Mouse (Mus musculus) lung, embryonic 14.5 days (tissue): ENCODE measurements at regions not wholly inside any gene's neighbourhood (a gene's known extent, or its start where the extent isn't known, plus 50 kb on each side); places are given as distances from the start of the nearest gene placed in this dataset.

Source experiments
- ATAC-seq: fragments of 200-750 bp; cut with Nextera tagmentation; 2 replicates; pipeline ENCODE4 v1.8.0; 2017; ENCODE audit warnings: mild to moderate bottlenecking, moderate TSS enrichment, moderate library complexity; ENCODE audit not compliant: insufficient read depth
- DNase-seq: peaks from one replicate; pipeline ENCODE4 v3.0.0-alpha.2; 2015
- H3K27ac ChIP-seq: fragments of 300-500 bp; sonication (generic); 2 replicates; pipeline ENCODE4 v1.5.1; 2014; ENCODE audit warnings: low read depth, mild to moderate bottlenecking, moderate library complexity
- H3K27me3 ChIP-seq: fragments of 300-500 bp; sonication (generic); 2 replicates; pipeline ENCODE4 v1.6.1; 2014; ENCODE audit warnings: low read length, control low read depth; ENCODE audit not compliant: insufficient read depth
- H3K36me3 ChIP-seq: fragments of 300-500 bp; sonication (generic); 2 replicates; pipeline ENCODE4 v1.6.1; 2014; ENCODE audit warnings: control low read depth; ENCODE audit not compliant: insufficient read depth
- H3K4me1 ChIP-seq: fragments of 300-500 bp; sonication (generic); 2 replicates; pipeline ENCODE4 v1.6.1; 2014; ENCODE audit warnings: antibody characterized with exemption, control low read depth; ENCODE audit not compliant: insufficient read depth
- H3K4me2 ChIP-seq: fragments of 300-500 bp; sonication (generic); 2 replicates; pipeline ENCODE4 v1.6.1; 2014; ENCODE audit warnings: mild to moderate bottlenecking
- H3K4me3 ChIP-seq: fragments of 300-500 bp; sonication (generic); 2 replicates; pipeline ENCODE4 v1.5.1; 2014; ENCODE audit warnings: low read depth, low read length
- H3K9ac ChIP-seq: fragments of 300-500 bp; sonication (generic); 2 replicates; pipeline ENCODE4 v1.6.1; 2014
- H3K9me3 ChIP-seq: fragments of 300-500 bp; sonication (generic); 2 replicates; pipeline ENCODE4 v1.6.1; 2016; ENCODE audit warnings: low read depth, low read length, control low read depth
- CTCF ChIP-seq: IDR thresholded peaks from 2 replicates; pipeline ENCODE4 v1.5.1; 2016; ENCODE audit warnings: antibody characterized with exemption, low read depth
- WGBS: fragments of 180-500 bp; shearing (Covaris S2); extraction: QIAGEN DNeasy Blood & Tissue Kit; methylation state at CpG from one replicate; pipeline ENCODE4 v1.1.7; 2014; 5-methylcytosine and 5-hydroxymethylcytosine counted together

DNA sequence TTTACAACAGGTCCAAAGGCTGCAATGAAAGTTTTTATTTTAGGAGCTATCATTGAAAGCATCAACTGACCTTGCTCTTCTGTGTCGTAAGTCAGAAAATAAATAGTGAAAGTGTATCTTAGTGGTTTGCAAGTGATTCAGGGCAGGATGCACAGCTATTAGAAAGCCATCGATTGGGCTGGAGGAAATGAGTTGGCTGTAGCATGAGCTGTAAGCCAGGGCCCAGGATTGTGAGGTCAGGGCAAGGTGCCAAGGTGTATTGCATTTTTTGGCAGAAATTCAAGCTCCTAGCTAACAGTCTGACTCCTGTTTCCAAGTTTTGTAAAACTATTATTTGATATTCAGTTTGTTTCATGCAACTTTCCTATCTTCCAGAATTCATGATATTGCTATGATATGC, 381.8 kb downstream of the Gm16223 start:
- ATAC-seq = no peak
- no peak overlapping the region for H3K4me2 ChIP-seq
- WGBS = 60% methylated on average over 2 of the region's 2 CpGs
- H3K27me3 ChIP-seq = no peaks in the 10 kb centered on the region
- peak; percentile 24 for DNase-seq
- no peaks in the 10 kb centered on the region for H3K4me1 ChIP-seq
- H3K4me3 ChIP-seq = no peak overlapping the region
- no peaks in the 10 kb centered on the region for H3K9me3 ChIP-seq
- no peak overlapping the region for H3K27ac ChIP-seq
- no peaks in the 10 kb centered on the region for H3K36me3 ChIP-seq
- no peak overlapping the region for H3K9ac ChIP-seq
- TF ChIP-seq CTCF = no peak

DNA sequence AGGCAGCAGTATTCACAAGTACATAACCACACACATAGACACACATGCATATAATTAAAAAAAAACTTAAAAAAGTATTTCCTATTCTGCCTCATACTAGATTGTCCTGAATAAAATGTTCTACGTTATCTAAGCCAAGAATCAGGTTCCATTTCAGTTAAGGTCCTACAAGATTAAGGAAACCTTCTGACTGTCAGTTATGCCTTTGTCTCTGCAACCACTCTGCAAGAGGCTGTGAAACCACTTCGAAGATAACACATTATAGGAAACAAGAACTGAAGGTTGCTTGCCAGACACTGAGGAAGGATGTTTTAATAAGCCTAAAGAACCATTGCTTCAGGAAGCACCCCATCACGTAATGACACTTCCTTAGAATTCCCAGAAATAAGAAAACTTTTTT, 385.9 kb downstream of the Gm16223 start:
- H3K36me3 ChIP-seq = no peaks in the 10 kb centered on the region
- H3K4me3 ChIP-seq = no peak overlapping the region
- 36% methylated on average over 3 of the region's 3 CpGs for WGBS
- ATAC-seq = no peak
- no peak overlapping the region for H3K4me2 ChIP-seq
- H3K27ac ChIP-seq = no peak overlapping the region
- no peaks in the 10 kb centered on the region for H3K4me1 ChIP-seq
- no peak for TF ChIP-seq CTCF
- H3K9ac ChIP-seq = no peak overlapping the region
- H3K9me3 ChIP-seq = no peaks in the 10 kb centered on the region
- DNase-seq = no peak
- no peaks in the 10 kb centered on the region for H3K27me3 ChIP-seq

DNA sequence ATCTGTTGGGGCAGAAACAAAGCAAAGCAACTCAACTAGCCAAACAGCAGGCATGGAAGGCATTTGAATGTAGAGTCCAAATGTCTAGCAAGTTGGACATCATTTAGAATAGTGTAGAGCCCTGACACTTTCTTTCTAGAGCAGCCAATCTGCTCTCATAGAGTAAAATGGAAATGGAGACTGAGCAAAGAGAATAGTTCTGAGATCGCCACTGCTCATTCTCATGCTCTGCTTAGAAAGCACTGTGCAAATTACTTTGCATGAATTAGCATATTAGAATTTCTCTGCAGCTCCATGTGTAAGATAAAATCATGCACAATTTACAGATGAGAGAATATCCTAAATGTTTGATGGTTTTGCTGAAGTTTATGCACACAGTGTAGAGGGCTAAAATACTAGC, 393.4 kb downstream of the Gm16223 start:
- Histone ChIP-seq H3K27ac (no peak overlapping the region), H3K9me3 (no peaks in the 10 kb centered on the region), H3K27me3 (no peaks in the 10 kb centered on the region), H3K4me1 (no peaks in the 10 kb centered on the region), H3K4me2 (no peak overlapping the region), H3K4me3 (no peak overlapping the region), H3K36me3 (no peaks in the 10 kb centered on the region), H3K9ac (no peak overlapping the region)
- TF ChIP-seq CTCF = no peak
- DNase-seq (no peak), ATAC-seq (no peak)
- WGBS = 93% methylated on average over 1 of the region's 1 CpGs

DNA sequence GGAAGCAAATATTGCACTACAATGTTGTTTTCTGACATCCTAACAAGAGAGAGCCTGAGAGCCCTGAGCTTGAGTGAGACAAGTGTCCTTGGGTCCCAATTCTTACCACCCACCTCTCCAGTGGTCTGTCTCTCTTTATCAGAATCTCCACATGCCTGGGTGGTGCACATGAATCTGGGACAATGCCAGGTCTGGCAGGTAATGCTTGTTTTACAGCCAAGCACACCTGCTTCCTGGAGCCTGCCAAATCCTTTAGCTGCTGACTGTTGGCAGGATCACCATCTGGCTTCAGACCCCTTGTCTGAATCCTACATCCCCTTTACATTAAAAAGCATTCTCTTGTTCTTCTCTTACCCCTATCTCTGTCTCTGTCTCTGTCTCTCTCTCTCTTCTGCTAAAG, 397.1 kb downstream of the Gm16223 start:
- Histone ChIP-seq H3K27me3 (no peaks in the 10 kb centered on the region), H3K9me3 (no peaks in the 10 kb centered on the region), H3K4me1 (no peaks in the 10 kb centered on the region), H3K4me3 (no peak overlapping the region), H3K4me2 (no peak overlapping the region), H3K9ac (no peak overlapping the region), H3K36me3 (no peaks in the 10 kb centered on the region), H3K27ac (no peak overlapping the region)
- DNase-seq (no peak), ATAC-seq (no peak)
- TF ChIP-seq CTCF = no peak

DNA sequence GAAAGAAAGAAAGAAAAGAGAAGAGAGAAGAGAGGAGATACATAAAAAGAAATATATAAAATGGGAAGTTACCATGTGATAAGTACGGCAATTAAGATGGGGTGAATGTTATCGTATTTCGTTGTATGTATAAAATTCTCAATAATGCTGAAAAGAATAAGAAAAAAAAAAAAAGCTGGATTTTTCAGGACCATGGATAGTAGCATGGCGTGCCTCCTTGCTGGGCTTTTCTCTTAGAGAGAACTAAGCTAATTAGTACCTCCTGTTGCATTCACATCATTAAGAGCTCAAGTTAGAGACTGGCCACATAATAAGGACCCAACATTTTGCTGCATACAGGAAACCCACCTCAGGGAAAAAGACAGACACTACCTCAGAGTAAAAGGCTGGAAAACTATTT, 405.7 kb downstream of the Gm16223 start:
- Histone ChIP-seq H3K36me3 (no peaks in the 10 kb centered on the region), H3K4me3 (no peak overlapping the region), H3K9ac (no peak overlapping the region), H3K27ac (no peak overlapping the region), H3K4me1 (no peaks in the 10 kb centered on the region), H3K9me3 (no peaks in the 10 kb centered on the region), H3K27me3 (no peaks in the 10 kb centered on the region), H3K4me2 (no peak overlapping the region)
- TF ChIP-seq CTCF = no peak
- DNase-seq (peak; percentile 54), ATAC-seq (no peak)
- WGBS = 71% methylated on average over 4 of the region's 4 CpGs

DNA sequence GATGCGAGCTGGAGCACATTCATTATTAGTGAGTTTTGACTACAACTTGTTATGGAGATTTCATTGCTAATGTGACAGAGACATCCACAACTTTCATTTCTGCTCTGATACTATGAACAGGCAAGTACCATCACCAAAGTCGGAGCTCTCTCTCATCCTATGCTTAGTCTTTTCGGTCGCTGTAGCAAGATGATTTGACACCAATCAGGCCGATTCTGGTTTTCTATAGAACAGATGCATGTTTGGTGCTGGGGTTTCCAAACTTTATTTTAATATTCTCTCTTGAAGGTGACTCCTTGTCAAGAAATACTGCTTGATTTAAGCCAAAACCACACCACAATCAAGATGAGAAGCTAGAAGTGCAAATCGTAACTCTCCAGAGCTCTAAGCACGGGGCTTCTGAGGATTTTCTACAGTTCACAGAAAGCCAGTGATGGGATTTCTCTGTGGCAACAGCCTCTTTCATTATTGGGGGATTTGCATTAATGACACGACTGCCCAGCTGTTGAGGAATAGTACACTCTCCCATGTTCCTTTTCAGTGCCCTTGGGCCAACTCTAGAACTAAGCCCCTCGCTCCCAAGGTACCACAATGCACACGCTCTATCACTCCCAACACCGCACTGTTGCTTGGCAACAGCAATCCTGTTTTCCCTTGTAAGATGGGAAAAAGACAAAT, 434.5 kb downstream of the Gm16223 start:
- no peak for TF ChIP-seq CTCF
- ATAC-seq = no peak

DNA sequence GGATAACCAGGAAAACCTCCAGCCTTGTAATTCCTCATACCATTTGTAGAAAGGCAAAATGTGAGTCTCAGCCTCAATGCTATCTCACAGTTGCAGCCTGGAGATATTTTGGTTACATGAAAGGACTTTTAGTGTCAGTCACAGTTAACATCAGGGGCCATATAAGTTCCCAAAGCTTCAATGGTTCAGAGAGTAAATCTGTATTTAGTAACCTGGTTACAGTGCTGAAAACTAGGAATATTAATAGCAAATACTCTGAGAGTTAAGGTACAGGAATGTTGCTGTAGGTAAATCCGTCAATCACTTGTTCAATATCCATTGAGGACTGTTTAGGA, 435.0 kb downstream of the Gm16223 start:
- Histone ChIP-seq H3K9ac (no peak overlapping the region), H3K9me3 (no peaks in the 10 kb centered on the region), H3K4me3 (no peak overlapping the region), H3K4me2 (no peak overlapping the region), H3K27me3 (no peaks in the 10 kb centered on the region), H3K4me1 (no peaks in the 10 kb centered on the region), H3K27ac (no peak overlapping the region), H3K36me3 (no peaks in the 10 kb centered on the region)
- no peak for TF ChIP-seq CTCF
- DNase-seq (no peak), ATAC-seq (no peak)
- WGBS = 88% methylated on average over 1 of the region's 1 CpGs

More for the DNA sequence above, 434.5 kb downstream of the Gm16223 start:
- H3K4me1 ChIP-seq = no peaks in the 10 kb centered on the region
- H3K27me3 ChIP-seq = no peaks in the 10 kb centered on the region
- no peaks in the 10 kb centered on the region for H3K9me3 ChIP-seq
- WGBS = 79% methylated on average over 11 of the region's 11 CpGs
- no peak overlapping the region for H3K4me2 ChIP-seq
- H3K36me3 ChIP-seq = no peaks in the 10 kb centered on the region
- no peak overlapping the region for H3K9ac ChIP-seq
- no peak overlapping the region for H3K4me3 ChIP-seq
- H3K27ac ChIP-seq = no peak overlapping the region
- no peak for DNase-seq

DNA sequence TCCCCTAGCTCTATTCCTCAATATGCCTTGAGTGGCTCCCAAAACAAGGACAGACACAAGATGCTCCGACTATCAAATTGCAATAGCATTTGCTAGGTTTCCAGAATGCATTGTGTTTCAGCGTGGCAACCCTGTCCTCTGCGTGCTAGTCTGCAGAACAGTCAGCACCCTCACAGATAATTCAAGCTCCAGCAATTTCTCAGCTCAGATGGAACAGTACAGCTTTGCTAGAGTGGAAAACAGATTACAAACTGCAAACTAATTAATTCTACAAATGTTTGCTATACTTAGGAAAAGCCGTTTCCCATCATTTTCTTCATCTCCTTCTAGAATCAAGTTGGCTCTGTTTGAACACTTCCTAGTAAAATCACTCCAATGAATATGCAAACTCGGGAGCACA, 441.4 kb downstream of the Gm16223 start:
- no peak for TF ChIP-seq CTCF
- Histone ChIP-seq H3K9me3 (no peaks in the 10 kb centered on the region), H3K36me3 (no peaks in the 10 kb centered on the region), H3K9ac (no peak overlapping the region), H3K4me1 (no peaks in the 10 kb centered on the region), H3K27me3 (no peaks in the 10 kb centered on the region), H3K4me2 (no peak overlapping the region), H3K4me3 (no peak overlapping the region), H3K27ac (no peak overlapping the region)
- ATAC-seq = no peak
- WGBS = 65% methylated on average over 5 of the region's 5 CpGs
- no peak for DNase-seq
